Mouse (Mus musculus): Measurements from ENCODE around the gene Zbtb49. TPM values are rescaled to one million over a fixed set of nuclear protein-coding genes. Genes with fewer than 3 reads are reported as not detected.

Zbtb49 gene
- polyA plus RNA-seq, 1 experiment = 9.3 TPM

Other genes with a start within 250 kb of the Zbtb49 start
- gene Stx18, start 181.7 kb downstream of the Zbtb49 start, polyA plus RNA-seq (2012; rRNA removed) = 25.0 and 26.9 TPM in 2 replicates
- gene Nsg1, start 60.5 kb downstream of the Zbtb49 start, polyA plus RNA-seq (2012; rRNA removed) = 4.6 and 8.3 TPM in 2 replicates
- gene Lyar, start within 50 bp of the Zbtb49 start, polyA plus RNA-seq (2012; rRNA removed) = 4.6 and 6.2 TPM in 2 replicates
- gene Tmem128, start 39.7 kb upstream of the Zbtb49 start, polyA plus RNA-seq (2012; rRNA removed) = 30.0 and 40.2 TPM in 2 replicates
- 0.56 and 5.8 TPM in 2 replicates for gene Otop1, start 55.5 kb upstream of the Zbtb49 start, polyA plus RNA-seq (2012; rRNA removed)
- gene Drd5, start 98.9 kb upstream of the Zbtb49 start, polyA plus RNA-seq (2012; rRNA removed) = not detected in 2 replicates

Measured in gonadal fat pad, adult 2 months (tissue).